Mouse (Mus musculus) left cerebral cortex, adult 2 months (tissue): ENCODE data around the gene Npnt. TPM values are rescaled to one million over a fixed set of nuclear protein-coding genes. Genes with fewer than 3 reads are reported as not detected.
A peak's percentile ranks its signal among the peaks of the same experiment; 100 is the strongest.

Experiments
- DNase-seq, 2 experiments: peaks; one replicate each; pipeline ENCODE4 v3.0.0; 2021 to 2022; ENCODE audit warnings: low spot score in 2 of 2, mixed read lengths in 1 of 2; ENCODE audit errors: extremely low spot score in 1 of 2
- H3K27ac ChIP-seq: fragments of 200-600 bp; 2 replicates; pipeline ENCODE4 v1.8.1; 2022
- H3K4me3 ChIP-seq: fragments of 200-600 bp; 2 replicates; pipeline ENCODE4 v1.8.1; 2022
- CTCF ChIP-seq: fragments of 200-600 bp; IDR thresholded peaks from 2 replicates; pipeline ENCODE4 v1.8.1; 2022; ENCODE audit warnings: antibody characterized with exemption, mild to moderate bottlenecking, moderate library complexity
- intact Hi-C: fragments of 180-260 bp; cut with DNase I; formaldehyde crosslinking; loops from one replicate; pipeline ENCODE4 v1.15.1; 2025
- long read RNA-seq, 2 experiments: library from polyadenylated mRNA; stranded (forward); transcript quantifications; one replicate each; pipeline ENCODE4 v2.0.0; 2021; ENCODE audit warnings: borderline mapping rate in 2 of 2
- total RNA-seq, 2 experiments: library from RNA; stranded (reverse); gene quantifications; 2 replicates each; pipeline ENCODE4 v1.2.3; 2021

Npnt gene
- 10 to 100 TPM; 14.5 to 18.4 TPM for total RNA-seq
- long read RNA-seq, experiment 1, full-length matches to known transcripts, result 17 of 27 reads
- long read RNA-seq, experiment 1, partial matches to known transcripts, result 4 of 27 reads
- long read RNA-seq, experiment 1, other reads (novel, unspliced or antisense), result 6 of 27 reads
- long read RNA-seq, experiment 2, full-length matches to known transcripts, result 17 of 27 reads
- long read RNA-seq, experiment 2, partial matches to known transcripts, result 7 of 27 reads
- long read RNA-seq, experiment 2, other reads (novel, unspliced or antisense), result 3 of 27 reads

DNA sequence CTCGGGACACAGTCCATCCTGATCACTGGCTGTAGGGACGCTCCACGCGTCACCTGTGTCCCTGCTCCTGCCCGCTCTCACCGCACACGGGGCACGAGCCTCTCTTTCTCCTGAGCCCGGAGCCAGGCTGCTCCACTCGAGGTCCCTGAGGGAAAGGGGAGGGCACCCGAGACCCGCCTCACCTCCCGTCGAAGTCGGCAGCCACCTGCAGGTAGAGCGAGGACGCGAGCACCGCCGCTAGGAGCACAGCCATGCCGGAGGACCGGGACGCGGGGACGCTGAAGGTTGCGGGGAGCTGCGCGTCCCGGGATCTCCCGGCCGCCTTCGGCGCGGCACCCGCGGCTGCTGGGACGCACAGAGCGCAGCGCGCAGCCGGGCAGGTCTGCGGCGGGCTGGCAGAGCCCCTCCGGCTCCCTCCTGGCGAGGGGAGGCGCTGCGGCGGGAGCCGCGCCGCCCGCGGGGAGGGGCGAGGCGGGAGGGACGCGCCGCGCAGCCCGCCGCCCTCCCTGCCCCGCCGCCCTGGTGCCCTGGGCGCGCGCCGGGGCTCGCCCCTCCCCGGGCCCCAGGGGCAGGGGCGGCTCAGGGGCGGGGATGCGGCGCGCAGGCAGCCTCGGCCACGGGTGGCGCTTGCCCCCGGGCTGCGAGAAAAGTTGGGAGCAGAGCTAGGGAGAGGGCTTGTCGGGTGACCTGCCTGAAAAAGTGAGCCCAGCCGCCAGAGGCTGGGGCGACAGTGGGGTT lies at the start of gene Npnt:
Gene Npnt (minus strand): TSS at position 501 of the 738 bp plus-strand sequence.
- TF ChIP-seq CTCF, result no peak; the same call in none of the 2 replicates
- 0 out of 2 replicates have a peak within 1 kb of the TSS, but pooled peaks have one; percentile 15 for H3K27ac ChIP-seq
- H3K4me3 ChIP-seq, result peak within 1 kb of the TSS; percentile 64
- DNase-seq, result peak in 1 of 2 experiments; percentile 38
- intact Hi-C loops, result loop anchor here (2.0 kb wide), 1 partner anchor 45 kb away; no protein-coding TSS in a partner anchor

DNA sequence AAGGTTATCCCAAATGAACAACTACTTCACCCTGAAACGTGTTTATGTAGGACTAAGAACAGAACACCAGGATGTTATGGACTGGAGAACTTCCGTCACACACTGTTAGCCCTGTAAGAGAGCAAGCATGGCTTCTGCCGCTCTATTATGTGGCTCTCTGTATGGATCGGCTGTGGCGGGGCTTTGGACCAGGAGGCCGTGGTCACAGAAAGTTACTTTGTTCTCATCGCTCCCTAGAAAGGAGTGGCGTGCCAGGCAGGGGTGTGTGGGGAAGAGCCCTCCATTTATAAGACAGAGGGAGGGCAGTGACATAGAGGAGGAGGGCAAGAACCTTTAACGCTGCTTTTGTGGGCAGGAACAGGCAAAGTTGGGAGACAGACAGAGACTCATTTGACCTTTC lies 46.2 kb upstream of the Npnt start:
- intact Hi-C loops, result no loop called here
- Histone ChIP-seq H3K4me3 (no peak overlapping the region), H3K27ac (no peak overlapping the region)
- TF ChIP-seq CTCF, result no peak
- DNase-seq, result no peak

- DNase-seq, result no peak
- TF ChIP-seq CTCF, result no peak
- Histone ChIP-seq H3K4me3 (no peak overlapping the region), H3K27ac (no peak overlapping the region)
- intact Hi-C loops, result no loop called here
Measured at GRCm38 (mm10) chr3:132995904-132996267, 45.8 kb upstream of the Npnt start.

GRCm38 (mm10) chr3:132995172-132995903 lies 45.2 kb upstream of the Npnt start:
- no peak overlapping the region for H3K27ac ChIP-seq
- intact Hi-C loops, result no loop called here
- no peak for TF ChIP-seq CTCF
- no peak overlapping the region for H3K4me3 ChIP-seq
- no peak for DNase-seq

GRCm38 (mm10) chr3:132986188-132986587 lies 36.1 kb upstream of the Npnt start:
- intact Hi-C loops, result no loop called here
- Histone ChIP-seq H3K4me3 (no peak overlapping the region), H3K27ac (no peak overlapping the region)
- no peak for DNase-seq
- TF ChIP-seq CTCF, result no peak

DNA sequence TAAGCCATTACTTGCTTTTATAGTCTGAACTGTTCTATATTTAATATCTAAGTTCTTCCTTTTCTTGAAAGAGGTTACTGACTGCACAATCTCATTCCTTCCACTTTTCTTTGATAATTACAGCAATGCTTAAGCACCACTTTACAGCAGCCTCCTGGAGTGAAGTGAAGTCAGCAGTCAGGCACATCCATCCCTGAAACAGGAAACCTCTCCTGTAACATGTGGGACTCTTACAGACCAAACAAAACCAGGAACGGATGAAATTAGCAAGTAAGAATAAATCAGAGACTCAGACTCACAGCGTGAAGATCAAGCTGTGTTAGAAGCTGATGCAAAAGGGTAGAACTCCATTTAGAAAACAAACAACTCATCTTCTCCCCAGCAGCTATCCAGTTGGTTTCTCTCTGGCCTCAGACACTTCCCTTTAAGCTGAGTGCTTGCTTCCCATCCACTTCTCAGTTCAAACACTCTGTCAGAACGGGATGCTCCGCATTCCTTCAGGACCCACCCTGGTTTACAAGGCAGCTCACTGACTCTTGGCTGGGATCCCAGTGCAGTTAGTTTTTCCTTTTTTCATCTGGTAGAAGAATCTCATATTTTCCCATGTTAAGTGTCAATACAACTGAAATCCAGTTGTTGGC lies 33.9 kb upstream of the Npnt start:
- DNase-seq, result no peak
- intact Hi-C loops, result no loop called here
- Histone ChIP-seq H3K27ac (no peak overlapping the region), H3K4me3 (no peak overlapping the region)
- no peak for TF ChIP-seq CTCF

DNA sequence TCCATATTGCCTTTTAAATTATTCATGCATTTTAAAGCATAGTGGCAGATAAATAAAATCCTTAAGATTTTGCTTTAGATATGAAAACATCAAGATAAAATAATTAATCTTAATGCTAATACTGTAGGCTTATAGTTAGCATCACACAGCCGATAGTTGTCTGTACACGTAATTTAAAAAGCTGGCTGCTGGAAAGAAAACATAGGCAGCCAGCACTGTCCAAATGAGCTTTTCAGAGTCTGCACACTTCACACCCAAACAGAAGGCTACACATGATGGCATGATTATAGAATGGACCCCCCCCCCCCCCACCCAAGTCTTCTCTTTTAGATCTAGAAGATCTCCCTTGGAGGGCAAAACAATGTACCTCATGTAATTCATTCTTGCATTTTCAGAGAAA lies 31.9 kb upstream of the Npnt start:
- intact Hi-C loops, result no loop called here
- TF ChIP-seq CTCF, result no peak
- Histone ChIP-seq H3K4me3 (no peak overlapping the region), H3K27ac (no peak overlapping the region)
- no peak for DNase-seq

DNA sequence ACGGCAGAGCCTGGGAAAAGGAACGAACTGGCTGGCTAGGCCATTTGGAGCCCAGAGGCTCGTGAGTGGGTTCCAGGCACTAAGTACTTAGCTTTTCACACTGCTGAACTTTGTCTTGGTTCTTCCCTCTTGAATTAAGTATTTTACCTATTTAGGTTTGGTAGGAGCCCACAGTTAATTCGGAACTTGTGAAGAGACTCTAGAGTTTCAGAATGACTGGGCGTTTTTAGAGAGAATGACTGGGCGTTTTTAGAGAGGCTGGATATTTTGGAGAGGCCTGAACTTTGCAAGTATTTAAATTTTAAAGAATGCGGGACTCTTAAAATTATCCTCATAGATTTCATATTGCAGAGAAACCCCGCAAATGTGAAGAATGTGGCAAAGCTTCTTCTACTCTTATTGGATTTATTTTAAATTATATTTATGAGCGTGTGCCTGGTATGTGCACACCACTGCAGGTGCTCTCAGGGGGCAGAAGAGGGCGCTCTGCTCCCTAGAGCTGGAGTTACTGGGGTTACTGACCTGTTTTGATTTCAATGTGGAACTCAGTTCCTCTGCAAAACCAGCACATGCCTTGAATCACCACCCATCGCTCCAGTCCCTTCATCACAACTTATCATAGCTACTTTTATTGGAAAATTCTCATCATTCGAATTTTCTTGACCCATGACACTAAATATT lies 29.8 kb upstream of the Npnt start:
- H3K27ac ChIP-seq, result no peak overlapping the region
- intact Hi-C loops, result no loop called here
- DNase-seq, result no peak
- H3K4me3 ChIP-seq, result no peak overlapping the region
- TF ChIP-seq CTCF, result no peak

DNA sequence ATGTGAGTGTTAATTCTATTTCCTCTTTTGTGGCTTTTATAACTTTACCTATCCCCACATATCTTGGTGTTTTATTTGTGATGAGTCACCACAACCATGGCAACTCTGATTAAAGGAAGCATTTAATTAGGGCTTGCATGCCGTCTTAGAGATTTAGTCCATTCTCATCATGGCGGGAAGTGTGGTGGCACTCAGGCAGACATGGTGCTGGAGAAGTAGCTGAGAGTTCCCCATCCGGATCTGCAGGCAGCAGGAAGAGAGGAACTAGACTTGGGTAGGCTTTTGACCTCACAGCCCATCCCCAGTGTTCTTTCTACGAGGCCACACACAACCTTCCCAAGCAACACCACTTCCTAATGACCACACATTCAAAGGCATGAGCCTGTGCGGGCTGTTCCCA lies 16.2 kb upstream of the Npnt start:
- DNase-seq, result no peak
- intact Hi-C loops, result no loop called here
- TF ChIP-seq CTCF, result no peak
- no peak overlapping the region for H3K4me3 ChIP-seq
- H3K27ac ChIP-seq, result no peak overlapping the region

GRCm38 (mm10) chr3:132964715-132965507 lies 14.8 kb upstream of the Npnt start:
- Histone ChIP-seq H3K4me3 (no peak overlapping the region), H3K27ac (no peak overlapping the region)
- DNase-seq, result no peak
- TF ChIP-seq CTCF, result no peak
- intact Hi-C loops, result no loop called here
